Mouse (Mus musculus): ENCODE measurements around the gene Dbp.

The Dbp gene

GRCm38 (mm10) chr7:45723781-45724180 lies 18.9 kb downstream of the Dbp start:
- DNase-seq (ENCODE audit: low spot score in 2 of 2): no peak

GRCm38 (mm10) chr7:45725151-45725550 lies 20.3 kb downstream of the Dbp start:
- no peak for DNase-seq (ENCODE audit: low spot score in 2 of 2)

- DNase-seq (ENCODE audit: low spot score in 2 of 2): no peak
Observed at GRCm38 (mm10) chr7:45725713-45726112, 20.8 kb downstream of the Dbp start, which contains the start of gene Spaca4. Gene Spaca4, minus strand, starts transcription at chr7:45725813.

DNA sequence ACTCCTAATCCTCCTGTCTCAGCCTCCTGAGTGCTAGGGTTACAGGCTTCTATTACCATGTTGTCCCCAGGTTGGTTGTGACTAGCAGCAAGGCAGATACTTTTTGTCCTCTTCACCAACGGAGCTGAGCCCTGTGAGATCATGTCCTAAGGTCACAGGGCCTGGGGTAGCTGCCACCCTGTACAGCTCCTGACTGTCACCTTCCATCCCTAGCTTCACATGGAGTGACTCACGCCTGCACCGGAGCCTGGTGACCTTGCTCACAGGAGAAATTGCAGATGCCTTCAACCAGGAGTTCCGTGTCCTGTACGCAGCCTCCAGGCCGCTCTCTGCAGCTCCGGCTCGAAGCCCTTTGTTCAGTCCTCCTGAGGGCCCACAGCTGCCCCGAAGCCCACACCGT lies 21.5 kb downstream of the Dbp start:
- no peak for DNase-seq (ENCODE audit: low spot score in 2 of 2)

DNA sequence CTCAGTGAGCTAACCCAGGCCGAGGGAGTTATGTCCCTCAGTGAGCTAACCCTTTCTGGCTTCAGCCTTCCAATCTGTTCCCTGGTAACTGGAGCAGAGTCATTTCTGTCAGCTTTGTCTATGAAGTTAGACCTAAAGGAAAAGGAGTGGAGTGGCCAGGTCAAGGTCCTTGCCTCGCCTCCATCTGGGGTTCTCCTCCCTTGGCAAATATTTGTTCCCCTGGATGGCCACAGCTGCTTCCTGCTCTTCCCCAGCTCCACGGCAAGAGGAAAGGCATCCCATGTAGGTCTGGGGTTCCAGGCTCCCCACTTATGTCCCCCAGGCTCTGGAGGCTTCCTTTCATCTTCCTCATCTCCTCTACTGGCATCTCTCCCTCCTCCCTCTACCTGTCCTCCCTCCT lies 22.7 kb downstream of the Dbp start:
- DNase-seq (ENCODE audit: low spot score in 2 of 2): no peak

DNA sequence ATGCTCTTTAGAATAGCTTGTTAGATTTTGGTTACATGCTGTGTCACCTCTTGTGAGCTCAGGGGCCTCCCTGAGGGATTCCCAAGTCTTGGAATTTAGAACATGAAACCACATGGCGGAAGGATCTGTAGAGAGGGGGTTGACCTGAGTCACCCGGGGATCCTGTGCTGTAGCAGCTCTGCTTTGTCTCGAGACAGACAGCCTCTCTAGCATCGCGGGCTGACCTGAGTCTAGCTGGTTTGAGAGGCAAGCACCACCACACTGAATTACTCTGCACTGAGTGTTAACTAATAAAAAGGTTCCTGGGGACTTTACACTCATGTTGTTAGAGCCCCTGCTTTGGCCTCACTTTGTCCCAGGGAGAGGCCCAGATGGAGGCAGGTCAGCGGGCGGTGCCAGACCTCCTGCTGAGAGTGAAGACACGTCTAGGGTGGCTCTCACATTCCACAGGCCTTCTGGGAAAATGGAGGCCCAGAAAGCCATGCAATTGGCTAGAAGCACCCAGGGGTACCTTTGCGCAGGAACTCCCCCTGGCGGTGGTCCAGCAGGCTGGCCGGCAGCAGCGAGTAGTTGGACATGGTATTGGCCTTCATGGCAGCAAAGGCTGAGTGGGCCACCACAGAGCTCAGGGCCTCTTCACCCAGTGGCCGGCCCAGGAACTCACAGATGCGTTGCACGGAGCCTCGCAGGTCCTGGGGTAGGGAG lies 26.0 kb downstream of the Dbp start:
- DNase-seq (ENCODE audit: low spot score in 2 of 2): peak in 1 of 2 experiments; percentile 50

- no peak for DNase-seq (ENCODE audit: low spot score in 2 of 2)
Observed at GRCm38 (mm10) chr7:45733477-45733876, 28.6 kb downstream of the Dbp start.

- DNase-seq (ENCODE audit: low spot score in 2 of 2): peak; percentile 88 to 93
Observed at GRCm38 (mm10) chr7:45739162-45739763, 34.4 kb downstream of the Dbp start.

GRCm38 (mm10) chr7:45739820-45740219 lies 34.9 kb downstream of the Dbp start:
- DNase-seq (ENCODE audit: low spot score in 2 of 2): no peak

DNA sequence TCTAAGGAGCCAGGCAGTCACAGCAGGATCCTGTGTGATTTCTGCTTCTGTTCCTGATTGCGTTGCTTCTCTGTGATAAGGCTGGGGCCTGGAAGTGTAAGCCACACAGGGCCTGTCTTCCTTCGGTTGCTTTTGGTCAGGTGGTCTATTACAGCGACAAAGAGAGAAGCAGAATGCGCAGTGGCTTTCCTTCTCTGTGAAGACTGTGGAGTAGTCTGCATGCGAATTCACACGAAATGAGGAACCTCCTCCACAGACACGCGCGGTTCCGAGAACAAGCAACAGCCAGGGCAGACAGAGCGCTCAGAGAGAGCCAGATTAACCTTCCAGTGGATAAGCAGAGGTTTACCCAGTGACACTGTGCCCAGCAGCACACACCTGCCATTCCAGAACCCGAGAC lies 36.4 kb downstream of the Dbp start:
- DNase-seq (ENCODE audit: low spot score in 2 of 2): peak in 1 of 2 experiments; percentile 35

- DNase-seq (ENCODE audit: low spot score in 2 of 2): peak in 1 of 2 experiments; percentile 39
Observed at GRCm38 (mm10) chr7:45741777-45742176, 36.9 kb downstream of the Dbp start.

DNA sequence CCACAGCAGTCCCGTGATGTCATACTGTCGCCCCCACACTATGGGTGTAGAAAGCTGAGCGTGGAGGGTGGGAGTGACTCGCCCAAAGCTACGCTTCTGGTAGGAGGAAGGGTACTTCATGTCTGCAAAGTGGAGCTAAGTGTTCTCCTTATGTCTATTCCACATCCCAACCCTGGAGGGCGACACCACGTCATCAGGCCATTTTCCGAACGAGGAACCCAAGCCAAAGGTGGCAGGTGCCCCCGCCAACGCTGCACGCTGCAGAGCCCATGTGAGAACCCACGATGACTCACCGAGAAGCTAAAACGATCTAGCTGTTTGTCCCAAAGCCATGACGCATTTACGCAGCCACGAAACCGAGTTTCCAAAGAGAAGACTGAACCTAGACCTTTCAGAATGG lies 37.5 kb downstream of the Dbp start:
- peak; percentile 68 to 79 for DNase-seq (ENCODE audit: low spot score in 2 of 2)

- DNase-seq (ENCODE audit: low spot score in 2 of 2): peak; percentile 79 to 80
Observed at GRCm38 (mm10) chr7:45744387-45744786, 39.5 kb downstream of the Dbp start.

- DNase-seq (ENCODE audit: low spot score in 2 of 2): no peak
Observed at GRCm38 (mm10) chr7:45746518-45746917, 41.6 kb downstream of the Dbp start.

DNA sequence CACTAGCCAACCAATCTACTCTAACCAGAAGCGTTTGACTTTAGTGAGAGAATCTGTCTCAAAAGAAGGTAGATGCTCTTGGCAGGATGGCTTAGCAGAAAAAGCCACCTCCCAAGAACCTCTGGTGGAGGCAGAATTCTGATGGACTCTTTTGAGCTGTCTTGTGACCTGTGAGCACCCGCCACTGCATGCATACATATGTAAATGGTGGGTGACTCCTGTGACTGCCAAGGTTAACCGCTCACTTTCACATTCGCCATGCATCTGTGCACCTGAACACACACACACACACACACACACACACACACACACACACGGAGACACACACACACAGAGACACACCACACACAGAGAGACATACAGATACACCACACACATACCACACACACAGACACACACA lies 42.6 kb downstream of the Dbp start:
- DNase-seq (ENCODE audit: low spot score in 2 of 2): no peak

GRCm38 (mm10) chr7:45748110-45748509 lies 43.2 kb downstream of the Dbp start:
- DNase-seq (ENCODE audit: low spot score in 2 of 2): no peak

GRCm38 (mm10) chr7:45749401-45749800 lies 44.5 kb downstream of the Dbp start:
- no peak for DNase-seq (ENCODE audit: low spot score in 2 of 2)

GRCm38 (mm10) chr7:45750162-45750561 lies 45.3 kb downstream of the Dbp start:
- no peak for DNase-seq (ENCODE audit: low spot score in 2 of 2)

DNA sequence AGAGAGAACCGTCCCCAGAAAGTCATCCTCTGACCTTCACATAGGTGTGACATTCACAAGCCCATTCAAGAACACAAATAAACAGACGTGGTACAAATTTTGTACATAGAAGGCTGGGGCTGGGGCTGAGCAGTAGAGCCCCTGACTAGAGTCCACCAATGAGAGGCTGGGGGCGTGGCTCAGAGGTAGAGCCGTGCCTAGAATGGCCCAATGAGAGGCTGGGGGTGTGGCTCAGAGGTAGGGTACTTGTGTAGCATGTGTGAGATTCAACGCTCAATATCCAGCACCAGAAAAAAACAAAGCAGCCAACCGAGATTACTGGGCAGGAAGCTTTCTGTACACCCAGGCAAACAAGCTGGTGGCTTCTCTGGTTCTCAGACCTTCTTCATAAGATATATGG lies 50.8 kb downstream of the Dbp start:
- no peak for DNase-seq (ENCODE audit: low spot score in 2 of 2)

DNA sequence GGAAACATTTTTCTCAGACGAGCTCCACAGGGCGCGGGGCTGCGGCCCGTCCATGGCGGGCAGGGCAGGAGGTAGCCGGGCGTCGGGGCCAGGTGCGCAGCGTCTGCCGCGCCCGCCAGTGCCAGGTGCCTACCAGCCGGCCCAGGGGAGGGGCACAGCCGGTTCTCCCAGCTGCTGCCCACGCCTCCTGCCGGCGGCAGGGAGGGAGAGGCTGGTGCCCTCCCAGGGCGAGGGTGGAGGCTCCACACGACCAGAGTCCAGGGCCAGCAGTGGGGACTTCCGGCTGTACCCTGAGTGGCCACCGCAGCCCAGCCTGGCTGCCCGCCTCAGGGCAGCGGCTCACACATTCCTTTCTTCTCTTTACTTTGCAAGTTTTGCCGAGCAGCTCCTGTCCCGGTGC lies 54.5 kb downstream of the Dbp start:
- DNase-seq (ENCODE audit: low spot score in 2 of 2): no peak
